Mouse (Mus musculus): ENCODE measurements around the gene Mcf2l.

DNA sequence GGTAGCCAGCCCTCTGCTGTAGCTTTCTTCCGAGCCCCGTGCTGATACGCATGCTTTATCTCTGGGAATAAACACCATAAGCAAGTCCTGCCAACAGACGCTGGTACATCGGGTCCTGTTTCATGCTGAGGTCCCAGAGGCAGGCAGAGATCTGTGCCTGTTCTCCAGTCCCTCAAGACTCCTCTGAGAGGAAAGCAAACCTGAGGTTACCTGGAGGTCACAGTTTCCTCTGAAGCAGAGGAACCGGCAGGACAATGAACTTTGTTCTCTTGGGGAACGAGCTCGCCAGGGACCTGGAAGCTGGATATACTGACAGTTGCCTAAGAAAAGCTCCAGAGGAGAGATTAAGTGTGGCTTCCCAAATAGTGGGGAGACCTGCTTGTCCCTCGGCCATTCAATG, 24.2 kb downstream of the Mcf2l start:
- TF ChIP-seq CTCF (IDR thresholded peaks at IDR 0.05; ENCODE audit: extremely low read depth, insufficient read depth, low read length) (no peak), POLR2A (IDR thresholded peaks at IDR 0.05; ENCODE audit: extremely low read depth, insufficient read depth, low read length) (no peak)

All from cortical plate, adult 2 months (tissue).